Mouse (Mus musculus) erythroblast, embryonic 14.5 days (primary cell): ENCODE measurements at regions not wholly inside any gene's neighbourhood (a gene's known extent, or its start where the extent isn't known, plus 50 kb on each side); places are given as distances from the start of the nearest gene placed in this dataset.

Experiments
- GATA1 ChIP-seq: IDR thresholded peaks from 2 replicates; pipeline ENCODE4 v1.6.1; 2012; ENCODE audit warnings: low read length, inconsistent platforms, mixed read lengths
- TAL1 ChIP-seq: IDR thresholded peaks from 3 replicates; pipeline ENCODE4 v1.6.1; 2012; ENCODE audit warnings: low read length, inconsistent platforms, mixed read lengths

DNA sequence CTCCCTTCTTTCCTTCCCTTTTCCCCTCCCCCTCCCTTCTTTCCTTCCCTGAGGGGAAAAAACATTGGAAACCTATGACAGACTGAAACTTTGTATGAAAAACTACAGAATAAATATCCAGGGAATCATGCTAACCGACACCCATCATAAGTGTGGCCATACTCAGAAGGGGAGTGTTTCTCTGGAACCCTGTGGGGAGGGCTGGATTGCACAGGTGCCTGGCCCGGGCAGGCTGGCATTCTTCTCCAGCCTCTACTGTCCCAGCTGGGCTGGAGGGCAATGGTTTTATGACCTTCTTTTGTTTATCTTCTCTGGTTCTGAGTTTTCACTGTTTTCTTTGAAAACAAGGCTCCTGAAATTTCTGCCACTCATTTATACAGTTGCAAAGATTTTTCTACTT is 307.9 kb downstream of the Satb1 start:
- no peak for TF ChIP-seq TAL1
- TF ChIP-seq GATA1 = no peak
